Mouse (Mus musculus) C2C12 (cell line): ENCODE measurements at regions not wholly inside any gene's neighbourhood (a gene's known extent, or its start where the extent isn't known, plus 50 kb on each side); places are given as distances from the start of the nearest gene placed in this dataset.

ENCODE experiments used
- CTCF ChIP-seq: IDR thresholded peaks from one replicate; pipeline ENCODE4 v1.5.1; 2011; ENCODE audit not compliant: control insufficient read depth, insufficient read depth, insufficient read length
- MAX ChIP-seq: IDR thresholded peaks from one replicate; pipeline ENCODE4 v1.6.1; 2011; ENCODE audit warnings: mild to moderate bottlenecking, control low read depth
- MYOD1 ChIP-seq: IDR thresholded peaks from one replicate; pipeline ENCODE4 v1.6.1; 2011; ENCODE audit warnings: low read depth; ENCODE audit not compliant: control insufficient read depth, insufficient read length
- MYOG ChIP-seq: IDR thresholded peaks from one replicate; pipeline ENCODE4 v1.6.1; 2011; ENCODE audit not compliant: control insufficient read depth, insufficient read length; ENCODE audit errors: extremely low read depth

DNA sequence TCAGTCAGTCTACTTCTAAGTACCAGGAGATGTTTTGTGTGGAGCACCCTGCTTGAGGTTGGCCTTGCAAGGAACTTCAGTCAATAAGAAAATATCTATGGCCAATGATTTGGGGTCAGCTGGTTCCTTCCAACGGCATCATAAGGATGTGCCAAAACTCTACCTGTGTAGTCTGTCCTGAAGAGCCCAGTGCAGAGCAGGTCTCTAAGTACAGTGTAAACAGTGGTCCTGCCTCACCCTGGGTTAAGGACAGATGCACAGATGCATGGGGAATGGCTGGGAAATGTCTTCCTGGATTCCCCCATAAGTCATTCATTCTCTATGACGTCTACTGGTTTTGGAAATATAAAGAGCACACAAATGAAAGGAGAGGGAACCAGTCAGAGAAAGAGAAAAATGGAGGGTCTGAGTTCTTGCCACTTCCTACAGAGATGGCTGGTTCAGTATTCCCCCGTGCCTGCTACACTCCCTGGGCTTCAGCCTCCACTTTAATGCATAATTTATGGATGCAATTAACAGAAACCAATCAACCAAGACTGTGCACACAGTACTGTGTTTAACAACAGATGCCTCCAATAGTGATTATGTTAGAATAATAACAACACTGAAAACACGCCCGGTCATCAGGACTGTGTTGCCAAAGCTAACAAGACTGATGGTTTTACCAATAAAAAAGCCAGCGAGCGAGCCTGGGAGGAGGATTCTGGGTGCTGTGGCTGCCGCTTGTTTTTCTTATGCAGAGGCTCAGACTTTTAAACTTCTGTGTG, 537.9 kb upstream of the Tmem132c start:
- TF ChIP-seq MAX (no peak), CTCF (no peak), MYOD1 (no peak), MYOG (no peak)
